Mouse (Mus musculus) kidney, embryonic 14.5 days (tissue): ENCODE data around the gene Aadacl3. TPM values are rescaled to one million over a fixed set of nuclear protein-coding genes. Genes with fewer than 3 reads are reported as not detected.

Experiments
- polyA plus RNA-seq: library from polyadenylated mRNA; unstranded; fragments of >200 nt; fragmentation: Nextera tagmentation; extraction: Ambion mirVana; gene quantifications from 2 replicates; pipeline ENCODE4 v1.2.1, GENCODE M21; 2014

Aadacl3 gene
- polyA plus RNA-seq, 1 experiment from 2014 or later: not detected

Other genes with a start within 250 kb of the Aadacl3 start
- gene Pramel5, start 183.3 kb downstream of the Aadacl3 start, polyA plus RNA-seq: not detected in 2 replicates
- not detected in 2 replicates for gene Gm13128, start 133.5 kb downstream of the Aadacl3 start, polyA plus RNA-seq
- not detected in 2 replicates for gene Gm13119, start 105.8 kb downstream of the Aadacl3 start, polyA plus RNA-seq
- gene Pramef20, start 85.8 kb downstream of the Aadacl3 start, polyA plus RNA-seq: not detected in 2 replicates
- 0.11 and 0.39 TPM in 2 replicates for gene Pramef12, start 55.3 kb downstream of the Aadacl3 start, polyA plus RNA-seq
- gene 1700012P22Rik, start 25.0 kb downstream of the Aadacl3 start, polyA plus RNA-seq: not detected in 2 replicates
- not detected in 2 replicates for gene Gm9944, start 10.4 kb downstream of the Aadacl3 start, polyA plus RNA-seq
- not detected in 2 replicates for gene 9430007A20Rik, start 56.1 kb upstream of the Aadacl3 start, polyA plus RNA-seq
- not detected in 2 replicates for gene Gm13124, start 101.4 kb upstream of the Aadacl3 start, polyA plus RNA-seq
- gene Aadacl4, start 150.0 kb upstream of the Aadacl3 start, polyA plus RNA-seq: not detected in 2 replicates
- gene Gm436, start 222.6 kb upstream of the Aadacl3 start, polyA plus RNA-seq: not detected in 2 replicates